Mouse (Mus musculus) embryo, embryonic 11.5 days (tissue): ENCODE results near the gene Gm11562.
"Not testable (repeated sequence)": the region's sequence is repeated elsewhere in the genome, so short reads cannot be mapped to it uniquely, and the experiment has no call there.

ENCODE experiments used
- DNase-seq: peaks from one replicate; pipeline ENCODE4 v3.0.0-alpha.2; 2012; ENCODE audit warnings: low read depth, low spot score

Gm11562 gene

GRCm38 (mm10) chr11:99620335-99620734 is at the start of gene Gm11562:
TSS of gene Gm11562 (minus strand) at chr11:99620435.
- DNase-seq: no peak

DNA sequence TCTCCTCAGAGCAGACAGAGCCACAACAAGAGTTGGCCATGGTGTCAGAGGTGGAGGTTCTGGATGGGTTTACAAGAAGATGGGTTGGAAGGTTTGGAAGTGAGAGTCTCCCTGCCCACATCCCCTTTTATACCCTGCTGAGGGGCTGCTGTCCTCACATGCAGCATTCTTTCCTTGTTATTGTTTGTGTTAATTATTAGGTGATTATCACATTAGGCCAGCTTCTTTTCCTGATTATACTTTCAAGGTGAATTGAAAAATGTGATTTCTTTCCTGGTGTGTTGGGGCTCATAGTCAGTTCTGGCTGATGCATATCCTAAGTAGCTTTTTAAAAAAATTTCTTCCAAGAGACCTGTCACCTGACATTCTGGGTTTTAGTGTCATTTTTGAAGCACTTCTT is 45.6 kb upstream of the Gm11562 start, which contains the start of gene Krtap4-6:
TSS of gene Krtap4-6 (minus strand) at position 101 of the 400 bp plus-strand sequence.
- DNase-seq: no peak

GRCm38 (mm10) chr11:99662802-99663201 is 42.6 kb upstream of the Gm11562 start:
- DNase-seq: no peak

DNA sequence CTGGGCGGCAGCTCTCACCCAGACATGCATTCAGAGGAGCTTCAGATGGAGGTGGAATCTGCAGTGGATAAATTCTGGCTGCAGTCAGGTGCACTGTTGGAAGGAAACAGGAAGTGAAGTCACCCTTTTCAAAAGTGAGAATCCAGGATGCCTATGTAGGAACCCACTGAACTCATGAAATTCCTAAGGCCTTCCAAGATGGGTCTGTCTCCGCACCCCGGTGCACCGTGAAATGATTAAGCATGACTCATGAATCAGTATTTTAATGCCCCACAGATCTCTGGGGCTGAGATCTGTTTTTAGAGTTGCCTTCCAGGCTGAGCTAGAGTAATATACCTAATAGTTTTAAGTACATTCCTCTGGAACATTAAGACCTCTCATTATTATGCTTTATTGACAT is 39.0 kb upstream of the Gm11562 start:
- DNase-seq: no peak

- DNase-seq: not testable (repeated sequence)
Observed at GRCm38 (mm10) chr11:99658467-99659010, 38.3 kb upstream of the Gm11562 start, which contains the start of gene Gm11563. TSS of gene Gm11563 (minus strand) at chr11:99658960.

DNA sequence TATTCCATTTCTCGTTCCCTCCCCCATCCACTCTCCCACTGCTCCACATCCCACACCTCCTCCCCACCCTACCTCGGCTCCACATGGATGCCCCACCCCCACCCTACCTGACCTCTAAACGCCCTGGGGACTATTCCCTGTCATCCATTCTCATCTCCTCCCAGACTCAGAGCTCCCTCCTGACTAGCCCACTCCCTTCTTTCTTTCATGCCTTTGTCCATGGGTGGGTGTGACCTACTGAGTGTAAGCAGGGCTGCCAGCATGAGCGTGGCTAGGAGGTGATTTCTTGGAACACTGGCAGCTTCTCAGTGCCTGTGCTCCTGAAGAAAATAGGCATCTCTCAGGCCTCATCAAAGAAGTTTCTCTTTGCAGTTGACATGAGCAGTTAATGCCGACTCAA is 36.8 kb upstream of the Gm11562 start:
- DNase-seq: no peak

DNA sequence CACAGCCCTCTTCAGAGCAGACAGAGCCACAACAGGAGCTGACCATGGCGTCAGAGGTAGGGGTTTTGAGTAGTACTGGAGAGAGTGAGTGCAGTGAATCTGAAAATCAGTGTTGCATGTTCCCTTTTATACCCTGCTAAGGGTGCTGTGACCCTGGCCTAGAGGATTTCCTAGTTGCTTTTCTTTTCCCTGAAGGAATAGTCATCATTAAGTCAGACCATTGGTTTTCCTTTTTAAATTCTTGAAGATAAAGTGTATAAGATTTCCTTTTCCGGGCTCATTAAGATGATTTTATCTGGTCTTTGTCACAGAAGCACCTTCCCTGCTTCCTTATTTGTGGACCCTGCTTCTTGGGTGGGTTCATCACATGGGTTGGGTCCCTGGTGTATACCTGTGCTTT is 29.9 kb upstream of the Gm11562 start, which contains the start of gene Gm11555:
TSS of gene Gm11555 (minus strand) at position 101 of the 400 bp plus-strand sequence.
- no peak for DNase-seq

DNA sequence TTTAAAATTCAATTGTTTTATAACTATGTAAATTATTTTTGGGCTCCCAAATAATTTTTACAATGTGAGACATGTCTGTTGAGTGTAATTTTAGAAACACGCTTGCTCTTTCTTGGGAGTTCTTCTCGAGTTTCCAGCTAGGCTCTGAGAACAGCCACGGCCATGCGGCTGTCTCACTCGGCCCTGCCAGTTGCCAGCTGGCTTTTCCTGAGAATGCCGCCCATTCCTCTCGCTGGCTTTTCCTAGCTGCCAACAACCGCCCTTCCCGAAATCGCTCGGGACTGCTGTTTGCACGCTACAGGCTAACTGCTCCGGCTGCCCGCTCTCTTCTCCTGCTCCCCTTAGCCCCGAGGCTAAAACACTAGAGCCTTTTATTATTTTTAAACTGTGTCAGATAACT is 26.2 kb upstream of the Gm11562 start:
- DNase-seq: no peak

- no peak for DNase-seq
Observed at GRCm38 (mm10) chr11:99644351-99644750, 24.1 kb upstream of the Gm11562 start.

- DNase-seq: not testable (repeated sequence)
Observed at GRCm38 (mm10) chr11:99643635-99644139, 23.5 kb upstream of the Gm11562 start, which contains the start of gene Krtap4-7. TSS of gene Krtap4-7 (minus strand) at chr11:99644089.

DNA sequence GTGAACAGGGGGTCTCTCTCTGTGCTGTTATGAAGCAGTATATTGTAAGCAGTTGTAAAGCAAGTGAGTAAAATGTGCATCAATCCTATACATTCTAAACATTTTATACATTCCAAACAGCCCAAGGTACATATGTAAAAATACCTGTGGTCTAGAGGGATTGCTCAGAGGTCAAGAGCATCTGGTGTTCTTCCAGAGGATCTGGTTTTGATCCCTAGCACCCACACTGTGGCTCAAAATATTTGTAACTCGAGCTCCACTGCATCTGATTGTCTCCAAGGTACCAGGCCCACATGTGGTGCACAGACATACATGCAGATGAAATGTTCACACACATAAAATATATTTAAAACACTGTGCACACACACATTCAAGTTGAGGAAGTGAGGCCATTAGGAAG is 20.7 kb upstream of the Gm11562 start:
- no peak for DNase-seq

DNA sequence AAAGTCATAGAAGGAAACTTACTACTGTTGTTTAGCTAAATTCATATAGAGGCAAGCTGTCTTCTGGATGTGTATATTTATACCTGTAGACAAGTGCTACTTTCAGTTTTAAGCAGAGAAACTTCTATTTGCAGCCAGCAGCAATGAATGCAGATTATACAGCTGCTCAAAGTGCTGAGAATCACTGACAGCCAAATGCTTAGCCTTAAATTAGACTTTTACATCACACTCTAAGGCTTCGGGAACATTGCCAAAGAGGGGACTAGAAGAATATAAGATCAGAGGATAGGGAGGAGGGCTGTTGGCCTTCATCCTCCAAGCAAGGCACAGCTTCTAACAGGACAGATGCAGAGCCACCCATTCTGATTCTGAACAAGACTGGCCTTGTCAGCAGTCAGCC is 16.9 kb upstream of the Gm11562 start:
- no peak for DNase-seq

GRCm38 (mm10) chr11:99634653-99635134 is 14.5 kb upstream of the Gm11562 start, which contains the start of gene Krtap4-2:
TSS of gene Krtap4-2 (minus strand) at chr11:99635084.
- DNase-seq: no peak

DNA sequence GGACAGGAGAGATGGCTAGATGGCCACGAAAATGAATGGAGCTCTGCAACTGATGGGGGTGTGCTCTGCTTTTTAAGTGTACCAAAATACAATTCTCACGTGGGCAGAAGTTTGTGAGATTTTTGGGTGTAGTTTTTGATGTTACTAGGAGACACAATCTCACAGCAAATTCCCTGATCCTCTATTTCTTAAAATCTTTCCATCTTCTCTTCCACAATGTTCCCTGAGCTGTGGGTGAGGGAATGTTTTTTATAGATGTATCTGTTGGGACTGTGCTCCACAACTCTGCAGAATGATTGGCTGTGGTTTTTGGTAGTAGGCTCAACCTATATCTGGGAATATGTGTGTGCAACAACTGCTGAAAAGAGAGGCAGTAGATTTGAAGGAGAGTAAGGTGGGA is 13.1 kb upstream of the Gm11562 start:
- DNase-seq: no peak

DNA sequence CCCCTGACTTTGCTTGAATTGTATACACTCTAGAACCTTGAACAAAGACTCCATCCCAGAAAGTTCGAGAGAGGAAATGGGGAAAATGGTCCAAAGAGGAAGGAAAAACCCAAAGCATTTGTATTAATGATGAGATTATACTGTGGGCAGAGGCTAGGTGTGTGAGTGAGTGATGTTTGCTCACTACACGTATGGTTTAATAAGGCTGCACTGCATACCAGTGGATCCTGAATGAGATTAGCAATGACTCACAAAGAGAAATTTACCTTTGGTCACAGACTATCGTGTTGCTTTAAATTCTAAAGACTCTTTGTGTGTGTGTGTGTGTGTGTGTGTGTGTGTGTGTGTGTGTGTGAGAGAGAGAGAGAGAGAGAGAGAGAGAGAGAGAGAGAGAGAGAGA is 10.7 kb upstream of the Gm11562 start:
- no peak for DNase-seq

GRCm38 (mm10) chr11:99628138-99628537 is 7.9 kb upstream of the Gm11562 start, which contains the start of gene Krtap4-1:
TSS of gene Krtap4-1 (minus strand) at chr11:99628238.
- no peak for DNase-seq

DNA sequence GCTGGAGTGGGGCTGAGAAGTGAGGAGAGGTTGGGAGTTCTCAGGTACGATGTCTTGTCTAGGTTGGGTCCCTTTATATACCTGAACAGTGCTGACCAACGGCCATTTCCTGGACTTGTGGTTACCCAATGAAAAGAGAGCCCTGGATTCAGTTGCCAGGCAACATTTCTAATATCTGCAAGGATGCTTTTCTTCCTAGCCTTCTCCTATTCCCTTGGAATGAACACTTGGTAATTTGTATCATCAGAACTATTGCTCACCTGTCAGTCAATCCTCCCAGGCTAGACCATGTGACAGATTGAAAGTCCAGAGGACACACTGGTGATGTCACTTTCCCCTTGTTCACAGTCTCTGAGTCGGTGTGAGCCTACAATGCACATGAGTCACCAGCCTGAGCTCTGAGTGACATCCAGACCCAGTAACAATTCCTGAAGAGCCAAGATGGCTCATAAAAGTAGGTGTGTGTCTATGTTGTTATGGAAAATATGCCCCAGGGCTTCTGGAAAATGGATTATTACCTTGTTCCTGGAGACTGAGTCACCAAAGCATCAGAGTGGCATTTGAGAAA is 5.4 kb downstream of the Gm11562 start, which contains the start of gene Krtap2-4:
TSS of gene Krtap2-4 (minus strand) at position 51 of the 568 bp plus-strand sequence.
- no peak for DNase-seq

DNA sequence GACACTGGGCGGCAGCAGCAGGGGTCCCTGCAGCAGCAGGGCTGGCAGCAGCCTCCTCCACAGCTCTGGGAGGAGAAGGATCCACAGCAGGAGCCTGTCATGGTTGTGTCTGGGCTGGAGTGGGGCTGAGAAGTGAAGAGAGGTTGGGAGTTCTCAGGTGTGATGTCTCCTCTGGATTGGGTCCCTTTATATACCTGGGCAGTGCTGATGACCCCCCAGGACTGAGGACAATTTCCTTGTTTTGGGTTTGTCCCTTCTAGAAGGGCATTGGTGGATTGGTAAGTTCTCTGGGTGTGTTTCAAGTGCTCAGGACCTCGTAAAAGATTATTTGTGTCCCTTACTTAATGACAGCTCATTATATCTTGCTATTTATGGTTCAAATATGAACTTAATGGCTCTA is 10.1 kb downstream of the Gm11562 start, which contains the start of gene Gm11937:
TSS of gene Gm11937 (minus strand) at position 101 of the 400 bp plus-strand sequence.
- not testable (repeated sequence) for DNase-seq

DNA sequence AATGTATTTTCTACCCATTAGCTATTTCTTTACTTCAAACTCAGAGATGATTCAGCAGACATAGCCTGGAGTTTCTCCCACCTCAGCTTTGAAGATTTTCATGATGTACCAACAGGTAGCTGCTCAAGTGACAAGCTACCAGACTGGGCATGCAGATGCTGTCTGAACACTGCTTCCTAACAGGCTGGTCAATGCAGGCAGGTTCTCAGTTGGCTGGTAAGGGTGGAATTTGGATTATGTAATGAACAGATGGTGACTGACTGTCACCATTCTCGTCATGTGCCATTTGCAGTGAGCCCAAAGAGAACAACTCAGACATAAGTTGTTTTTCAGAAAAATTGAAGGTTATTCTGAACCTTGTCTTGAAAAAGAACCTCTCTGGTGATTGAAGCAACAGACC is 11.1 kb downstream of the Gm11562 start:
- no peak for DNase-seq

- DNase-seq: not testable (repeated sequence)
Observed at GRCm38 (mm10) chr11:99603208-99603607, 17.0 kb downstream of the Gm11562 start, which contains the start of gene Gm11938. TSS of gene Gm11938 (minus strand) at chr11:99603308.

DNA sequence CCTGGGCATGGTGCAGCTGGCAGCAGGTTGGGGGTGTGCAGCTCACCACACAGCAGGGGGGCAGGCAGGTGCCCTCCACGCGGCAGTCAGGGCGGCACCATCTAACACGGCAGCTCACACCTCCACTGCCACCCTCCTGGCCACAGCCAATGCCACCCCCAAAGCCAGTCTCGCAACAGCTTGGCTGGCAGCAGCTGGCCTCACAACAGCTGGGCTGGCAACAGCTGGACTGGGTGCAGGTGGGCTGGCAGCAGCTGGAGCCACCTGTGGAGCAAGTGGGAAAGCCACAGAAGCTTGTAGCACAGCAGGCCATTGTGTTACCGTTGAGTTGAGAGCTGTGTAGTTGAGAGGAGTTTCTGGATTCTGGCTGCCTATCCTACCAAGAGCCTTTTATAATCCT is 22.5 kb downstream of the Gm11562 start, which contains the start of gene Krtap9-3:
TSS of gene Krtap9-3 (minus strand) at position 364 of the 400 bp plus-strand sequence.
- not testable (repeated sequence) for DNase-seq

DNA sequence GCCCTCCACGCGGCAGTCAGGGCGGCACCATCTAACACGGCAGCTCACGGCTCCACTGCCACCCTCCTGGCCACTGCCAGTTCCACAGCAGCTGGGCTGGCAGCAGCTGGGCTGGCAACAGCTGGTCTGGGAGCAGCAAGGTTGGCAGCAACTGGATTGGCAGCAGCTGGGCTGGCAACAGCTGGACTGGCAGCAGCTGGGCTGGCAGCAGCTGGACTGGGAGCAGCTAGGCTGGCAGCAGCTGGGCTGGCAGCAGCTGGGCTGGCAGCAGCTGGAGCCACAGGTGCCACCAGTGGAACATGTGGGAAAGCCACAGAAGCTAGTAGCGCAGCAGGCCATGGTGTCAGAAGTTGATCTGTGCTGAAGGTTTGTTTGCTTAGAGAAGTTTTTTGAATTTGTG is 29.3 kb downstream of the Gm11562 start, which contains the start of gene Krtap1-3:
TSS of gene Krtap1-3 (minus strand) at position 359 of the 400 bp plus-strand sequence.
- DNase-seq: no peak
